Mouse (Mus musculus) T-helper 1 cell (primary cell): ENCODE results near the gene Il6st.

Experiments
- in situ Hi-C: fragments of 300-600 bp; cut with MboI, MseI; formaldehyde crosslinking; loops from one replicate; pipeline ENCODE4 v1.15.1; 2025; ENCODE audit warnings: high pct_unique_total_duplicates

The Il6st gene

GRCm38 (mm10) chr13:112482525-112482924 is 18.7 kb downstream of the Il6st start:
- in situ Hi-C loops, result loop anchor here (10.0 kb wide), 1 partner anchor 402 kb away; no protein-coding TSS in a partner anchor

- in situ Hi-C loops, result loop anchor here (10.0 kb wide), 1 partner anchor 402 kb away; no protein-coding TSS in a partner anchor
These were observed 19.1 kb downstream of the Il6st start for GRCm38 (mm10) chr13:112483015-112483414.

GRCm38 (mm10) chr13:112486236-112486635 is 22.4 kb downstream of the Il6st start:
- in situ Hi-C loops, result loop anchor here (10.0 kb wide), 1 partner anchor 399 kb away; no protein-coding TSS in a partner anchor

GRCm38 (mm10) chr13:112486676-112487075 is 22.8 kb downstream of the Il6st start:
- in situ Hi-C loops, result loop anchor here (10.0 kb wide), 1 partner anchor 398 kb away; no protein-coding TSS in a partner anchor

GRCm38 (mm10) chr13:112490036-112490435 is 26.2 kb downstream of the Il6st start:
- in situ Hi-C loops, result no loop called here

- in situ Hi-C loops, result no loop called here
These were observed 27.9 kb downstream of the Il6st start for GRCm38 (mm10) chr13:112491636-112492284.

GRCm38 (mm10) chr13:112492285-112492678 is 28.4 kb downstream of the Il6st start:
- in situ Hi-C loops, result no loop called here

GRCm38 (mm10) chr13:112494590-112494989 is 30.7 kb downstream of the Il6st start:
- in situ Hi-C loops, result no loop called here

- in situ Hi-C loops, result no loop called here
These were observed 36.2 kb downstream of the Il6st start for GRCm38 (mm10) chr13:112500027-112500426.

- in situ Hi-C loops, result no loop called here
These were observed 36.6 kb downstream of the Il6st start for GRCm38 (mm10) chr13:112500466-112500865.

GRCm38 (mm10) chr13:112503846-112504245 is 40.0 kb downstream of the Il6st start:
- in situ Hi-C loops, result no loop called here

GRCm38 (mm10) chr13:112505436-112505835 is 41.6 kb downstream of the Il6st start:
- in situ Hi-C loops, result no loop called here

GRCm38 (mm10) chr13:112506766-112507165 is 42.9 kb downstream of the Il6st start:
- in situ Hi-C loops, result no loop called here

- in situ Hi-C loops, result no loop called here
These were observed 43.8 kb downstream of the Il6st start for GRCm38 (mm10) chr13:112507691-112508090.

- in situ Hi-C loops, result no loop called here
These were observed 44.6 kb downstream of the Il6st start for GRCm38 (mm10) chr13:112508487-112508886.

GRCm38 (mm10) chr13:112509465-112509864 is 45.6 kb downstream of the Il6st start:
- in situ Hi-C loops, result no loop called here

- in situ Hi-C loops, result no loop called here
These were observed 46.8 kb downstream of the Il6st start for GRCm38 (mm10) chr13:112510437-112511212.

GRCm38 (mm10) chr13:112511261-112511660 is 47.4 kb downstream of the Il6st start:
- in situ Hi-C loops, result no loop called here

- in situ Hi-C loops, result no loop called here
These were observed 47.9 kb downstream of the Il6st start for GRCm38 (mm10) chr13:112511810-112512209.

GRCm38 (mm10) chr13:112512824-112513223 is 49.0 kb downstream of the Il6st start:
- in situ Hi-C loops, result no loop called here

- in situ Hi-C loops, result no loop called here
These were observed 50.7 kb downstream of the Il6st start for GRCm38 (mm10) chr13:112514546-112514945.

GRCm38 (mm10) chr13:112522261-112522660 is 58.4 kb downstream of the Il6st start:
- in situ Hi-C loops, result loop anchor here (5.0 kb wide), 1 partner anchor 230 kb away; no protein-coding TSS in a partner anchor

GRCm38 (mm10) chr13:112522896-112523295 is 59.0 kb downstream of the Il6st start:
- in situ Hi-C loops, result loop anchor here (5.0 kb wide), 1 partner anchor 231 kb away; no protein-coding TSS in a partner anchor
